Mouse (Mus musculus) forebrain, postnatal 0 days (tissue): ENCODE measurements around the gene Trim63. TPM values are rescaled to one million over a fixed set of nuclear protein-coding genes. Genes with fewer than 3 reads are reported as not detected.

Source experiments
- ATAC-seq: fragments of 200-750 bp; cut with Nextera tagmentation; 2 replicates; pipeline ENCODE4 v1.8.0; 2017; ENCODE audit warnings: mild to moderate bottlenecking, moderate library complexity
- DNase-seq: peaks from one replicate; pipeline ENCODE4 v3.0.0-alpha.2; 2015
- H3K27ac ChIP-seq: fragments of 300-500 bp; sonication (generic); 2 replicates; pipeline ENCODE4 v1.5.1; 2014; ENCODE audit warnings: low read depth, mild to moderate bottlenecking, antibody characterized with exemption, low read length, moderate library complexity, mixed read lengths
- H3K27me3 ChIP-seq: fragments of 300-500 bp; sonication (generic); 2 replicates; pipeline ENCODE4 v1.6.1; 2014; ENCODE audit warnings: mild to moderate bottlenecking, low read length, mixed read lengths; ENCODE audit not compliant: insufficient read depth
- H3K36me3 ChIP-seq: fragments of 300-500 bp; sonication (generic); 2 replicates; pipeline ENCODE4 v1.6.1; 2014; ENCODE audit warnings: mild to moderate bottlenecking, moderate library complexity; ENCODE audit not compliant: insufficient read depth
- H3K4me1 ChIP-seq: fragments of 300-500 bp; sonication (generic); 2 replicates; pipeline ENCODE4 v1.6.1; 2014; ENCODE audit warnings: antibody characterized with exemption; ENCODE audit not compliant: insufficient read depth
- H3K4me2 ChIP-seq: fragments of 300-500 bp; sonication (generic); 2 replicates; pipeline ENCODE4 v1.6.1; 2014; ENCODE audit warnings: low read depth, mild to moderate bottlenecking, moderate library complexity
- H3K4me3 ChIP-seq: fragments of 300-500 bp; sonication (generic); 2 replicates; pipeline ENCODE4 v1.5.1; 2014; ENCODE audit warnings: low read depth, low read length, mixed read lengths
- H3K9ac ChIP-seq: fragments of 300-500 bp; sonication (generic); 2 replicates; pipeline ENCODE4 v1.6.1; 2014; ENCODE audit warnings: mild to moderate bottlenecking
- H3K9me3 ChIP-seq: fragments of 300-500 bp; sonication (generic); 2 replicates; pipeline ENCODE4 v1.6.1; 2016; ENCODE audit warnings: low read length
- CTCF ChIP-seq: sonication (generic); IDR thresholded peaks from 2 replicates; pipeline ENCODE4 v1.5.1; 2016; ENCODE audit warnings: antibody characterized with exemption, control low read depth, low read depth
- WGBS: fragments of 180-500 bp; shearing (Covaris S2); extraction: QIAGEN DNeasy Blood & Tissue Kit; methylation state at CpG from one replicate; pipeline ENCODE4 v1.1.7; 2014; 5-methylcytosine and 5-hydroxymethylcytosine counted together
- polyA plus RNA-seq: library from polyadenylated mRNA; unstranded; fragments of >200 nt; fragmentation: Nextera tagmentation; extraction: Ambion mirVana; gene quantifications from 2 replicates; pipeline ENCODE4 v1.2.1, GENCODE M21; 2015
- total RNA-seq: library from RNA; depleted of rRNA; stranded (reverse); fragments of >200 nt; gene quantifications from 2 replicates; pipeline ENCODE4 v1.2.3, GENCODE M21; 2014

The Trim63 gene
- total and polyA plus RNA-seq, 2 experiments from 2014 or later: 0.18 to 1.5 TPM

DNA sequence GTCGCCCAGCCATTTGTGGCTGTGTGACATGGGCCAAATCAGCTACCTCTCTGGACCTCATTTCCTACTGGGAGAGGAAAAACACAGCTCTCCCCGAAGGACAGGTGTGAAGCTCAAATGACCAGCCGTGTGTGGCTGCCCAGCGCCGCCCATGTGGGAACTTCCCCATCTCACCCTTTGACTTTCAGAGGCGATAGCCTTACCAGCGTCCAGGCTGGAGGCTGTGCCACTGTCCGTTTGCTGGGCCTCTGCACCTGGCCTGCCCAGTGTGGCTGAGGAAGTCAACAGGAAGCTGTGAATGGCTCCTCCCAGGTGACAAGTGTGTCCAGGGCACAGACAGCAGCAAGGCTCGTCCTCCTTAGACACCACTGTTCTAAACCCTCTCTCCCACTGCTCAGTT, 3.1 kb upstream of the Trim63 start:
- Histone ChIP-seq H3K4me1 (peaks cover 5% of the 10 kb centered on the region), H3K4me2 (no peak overlapping the region), H3K27me3 (no peaks in the 10 kb centered on the region), H3K27ac (no peak overlapping the region), H3K36me3 (no peaks in the 10 kb centered on the region), H3K4me3 (no peak overlapping the region), H3K9me3 (no peaks in the 10 kb centered on the region), H3K9ac (no peak overlapping the region)
- WGBS: 90% methylated on average over 9 of the region's 9 CpGs
- no peak for DNase-seq
- no peak for ATAC-seq
- TF ChIP-seq CTCF: no peak

DNA sequence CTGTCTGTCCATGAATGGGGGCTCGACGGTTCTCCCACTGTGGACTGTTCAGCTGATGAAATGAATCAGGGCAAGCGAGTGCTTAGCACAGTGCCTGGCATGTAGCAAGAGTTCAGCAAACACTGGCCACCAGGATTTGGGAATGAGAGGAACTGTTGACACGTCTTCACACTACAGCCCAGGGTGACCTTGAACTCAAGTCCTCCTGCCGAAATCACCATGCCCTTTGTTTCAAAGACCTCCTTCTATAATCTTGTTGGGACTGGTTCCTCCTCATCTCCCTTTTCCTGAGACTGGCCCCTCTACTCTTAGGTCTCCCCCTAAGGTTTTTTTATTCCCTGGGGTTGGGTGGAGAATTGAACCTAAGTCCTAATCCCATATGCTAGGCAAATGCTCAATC, 2.6 kb upstream of the Trim63 start:
- WGBS: 93% methylated on average over 5 of the region's 5 CpGs

DNA sequence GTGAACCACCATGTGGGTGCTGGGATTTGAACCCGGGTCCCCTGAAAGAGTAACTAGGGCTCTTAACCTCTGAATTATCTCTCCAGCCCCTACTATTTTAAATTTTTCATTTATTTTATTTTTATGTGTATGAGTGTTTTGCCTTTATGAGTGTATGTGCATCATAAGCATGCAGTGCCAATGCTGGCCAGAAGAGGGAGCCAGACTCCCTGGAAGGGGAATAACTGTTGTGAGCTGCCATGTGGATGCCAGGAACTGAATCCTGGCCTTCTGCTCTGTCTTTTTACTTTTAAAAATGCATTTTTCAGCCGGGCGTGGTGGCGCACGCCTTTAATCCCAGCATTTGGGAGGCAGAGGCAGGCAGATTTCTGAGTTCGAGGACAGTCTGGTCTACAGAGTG, 2.0 kb upstream of the Trim63 start:
- H3K9me3 ChIP-seq: no peaks in the 10 kb centered on the region
- H3K27me3 ChIP-seq: no peaks in the 10 kb centered on the region
- no peak for DNase-seq
- no peak overlapping the region for H3K4me2 ChIP-seq
- peak; percentile 41 for TF ChIP-seq CTCF
- no peaks in the 10 kb centered on the region for H3K4me1 ChIP-seq
- no peak overlapping the region for H3K4me3 ChIP-seq
- H3K36me3 ChIP-seq: no peaks in the 10 kb centered on the region
- ATAC-seq: no peak
- no peak overlapping the region for H3K9ac ChIP-seq
- WGBS: 94% methylated on average over 6 of the region's 6 CpGs
- H3K27ac ChIP-seq: no peak overlapping the region

More for the DNA sequence above, 2.6 kb upstream of the Trim63 start:
- DNase-seq (no peak), ATAC-seq (no peak)
- Histone ChIP-seq H3K9me3 (no peaks in the 10 kb centered on the region), H3K4me1 (peaks cover 3% of the 10 kb centered on the region), H3K4me3 (no peak overlapping the region), H3K27ac (no peak overlapping the region), H3K27me3 (no peaks in the 10 kb centered on the region), H3K36me3 (no peaks in the 10 kb centered on the region), H3K4me2 (no peak overlapping the region), H3K9ac (no peak overlapping the region)
- no peak for TF ChIP-seq CTCF

DNA sequence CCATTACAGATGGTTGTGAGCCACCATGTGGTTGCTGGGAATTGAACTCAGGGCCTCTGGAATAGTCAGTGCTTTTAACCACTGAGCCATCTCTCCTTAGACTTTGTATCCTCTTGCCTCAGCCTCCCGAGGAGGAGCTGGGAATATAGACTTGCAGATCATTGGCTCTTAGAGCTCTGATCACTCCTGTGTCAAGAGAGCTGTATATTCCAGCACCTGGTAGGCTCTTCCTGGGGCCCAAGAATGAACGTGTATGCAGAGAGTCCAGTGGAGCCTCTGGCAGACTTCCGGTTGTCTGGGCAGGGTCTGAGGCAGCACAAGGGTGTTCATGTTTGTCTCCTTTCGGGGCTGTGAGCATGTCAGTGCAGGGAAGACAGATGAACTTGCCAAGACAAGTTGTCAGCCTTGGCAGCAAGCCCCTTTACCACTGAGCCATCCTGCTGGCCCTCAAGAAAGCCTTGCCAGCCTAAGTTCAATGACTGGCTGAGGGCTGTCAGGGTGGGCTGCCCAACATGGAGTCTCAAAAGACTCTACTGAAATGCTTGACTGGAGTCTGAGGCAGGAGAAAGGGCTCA, 752 bp upstream of the Trim63 start:
- Histone ChIP-seq H3K27ac (no peak overlapping the region), H3K4me1 (no peaks in the 10 kb centered on the region), H3K27me3 (no peaks in the 10 kb centered on the region), H3K9ac (no peak overlapping the region), H3K9me3 (no peaks in the 10 kb centered on the region), H3K4me2 (no peak overlapping the region), H3K4me3 (no peak overlapping the region), H3K36me3 (no peaks in the 10 kb centered on the region)
- WGBS: 75% methylated on average over 4 of the region's 4 CpGs
- no peak for TF ChIP-seq CTCF
- DNase-seq (no peak), ATAC-seq (no peak)

DNA sequence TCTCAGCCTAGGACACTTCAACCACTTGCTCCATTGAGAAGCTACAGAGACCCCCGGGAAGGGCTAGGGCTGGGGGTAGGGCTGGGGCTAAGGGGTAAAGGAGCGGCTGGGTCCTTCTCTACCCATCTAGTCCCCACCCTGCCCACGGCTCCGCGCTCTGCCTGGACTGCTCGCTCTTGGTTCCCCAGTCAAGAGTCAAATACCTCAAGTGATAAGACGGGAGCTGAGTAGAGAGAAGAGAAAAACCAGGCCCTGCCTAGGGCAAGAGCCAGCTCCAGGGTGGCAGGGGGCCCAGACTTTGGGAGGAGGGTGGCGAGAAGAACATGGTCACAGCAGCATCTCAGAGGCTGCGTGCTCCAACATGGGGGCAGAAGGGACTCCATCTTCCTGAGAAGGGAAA, 550 bp downstream of the Trim63 start:
- H3K4me2 ChIP-seq: no peak overlapping the region
- ATAC-seq (no peak), DNase-seq (no peak)
- H3K36me3 ChIP-seq: no peaks in the 10 kb centered on the region
- no peaks in the 10 kb centered on the region for H3K27me3 ChIP-seq
- H3K9ac ChIP-seq: no peak overlapping the region
- TF ChIP-seq CTCF: no peak
- H3K27ac ChIP-seq: no peak overlapping the region
- no peaks in the 10 kb centered on the region for H3K4me1 ChIP-seq
- no peaks in the 10 kb centered on the region for H3K9me3 ChIP-seq
- 81% methylated on average over 9 of the region's 9 CpGs for WGBS
- H3K4me3 ChIP-seq: no peak overlapping the region

DNA sequence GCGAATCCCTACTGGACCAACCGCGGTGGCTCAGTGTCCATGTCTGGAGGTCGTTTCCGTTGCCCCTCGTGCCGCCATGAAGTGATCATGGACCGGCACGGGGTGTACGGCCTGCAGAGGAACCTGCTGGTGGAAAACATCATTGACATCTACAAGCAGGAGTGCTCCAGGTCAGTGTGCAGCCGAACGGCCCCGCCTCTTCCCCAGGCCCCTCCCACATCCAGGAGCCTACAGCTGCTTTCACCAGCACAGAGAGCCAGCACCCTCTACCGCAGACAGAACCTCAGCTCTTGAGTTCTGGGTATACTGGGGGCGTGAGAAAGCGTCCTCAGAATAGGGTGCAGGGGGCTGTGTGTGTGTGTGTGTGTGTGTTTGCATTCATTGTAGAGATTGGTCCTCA, 1.5 kb downstream of the Trim63 start:
- Histone ChIP-seq H3K36me3 (no peaks in the 10 kb centered on the region), H3K27me3 (no peaks in the 10 kb centered on the region), H3K27ac (no peak overlapping the region), H3K9me3 (no peaks in the 10 kb centered on the region), H3K4me2 (no peak overlapping the region), H3K9ac (no peak overlapping the region), H3K4me3 (no peak overlapping the region), H3K4me1 (no peaks in the 10 kb centered on the region)
- DNase-seq (no peak), ATAC-seq (no peak)
- WGBS: 49% methylated on average over 16 of the region's 16 CpGs
- TF ChIP-seq CTCF: no peak

DNA sequence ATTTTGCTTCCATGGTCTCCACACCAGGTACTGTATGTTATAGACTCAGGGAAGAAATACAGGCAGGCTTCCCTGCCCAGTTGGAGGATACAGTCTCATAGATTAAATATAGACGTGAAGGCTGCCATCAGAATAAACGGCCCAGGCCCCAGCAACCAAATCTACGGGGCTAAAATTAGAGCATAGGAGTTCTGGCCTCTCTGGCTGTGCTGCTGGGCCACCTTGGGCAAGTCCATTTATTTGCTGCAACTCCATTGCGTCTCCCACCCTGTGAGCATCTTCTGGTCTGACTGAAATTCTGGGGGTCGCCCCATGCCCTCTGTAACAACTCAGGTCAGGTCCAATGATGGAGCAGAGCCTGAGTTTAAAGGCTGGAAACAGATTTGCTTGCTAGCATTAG, 4.2 kb downstream of the Trim63 start:
- Histone ChIP-seq H3K4me3 (no peak overlapping the region), H3K9ac (no peak overlapping the region), H3K27me3 (no peaks in the 10 kb centered on the region), H3K4me1 (no peaks in the 10 kb centered on the region), H3K36me3 (no peaks in the 10 kb centered on the region), H3K9me3 (no peaks in the 10 kb centered on the region), H3K4me2 (no peak overlapping the region), H3K27ac (no peak overlapping the region)
- no peak for TF ChIP-seq CTCF
- DNase-seq (no peak), ATAC-seq (no peak)
- 89% methylated on average over 5 of the region's 5 CpGs for WGBS
